Mouse (Mus musculus) midbrain, embryonic 15.5 days (tissue): ENCODE results near the gene Fbln2. TPM values are rescaled to one million over a fixed set of nuclear protein-coding genes. Genes with fewer than 3 reads are reported as not detected.
A peak's percentile ranks its signal among the peaks of the same experiment; 100 is the strongest.

Experiments
- ATAC-seq: fragments of 200-750 bp; cut with Nextera tagmentation; replicated peaks from 2 replicates; pipeline ENCODE4 v1.8.0; 2017; ENCODE audit warnings: moderate TSS enrichment
- H3K27ac ChIP-seq: fragments of 300-500 bp; sonication (generic); 2 replicates; pipeline ENCODE4 v1.5.1; 2015; ENCODE audit warnings: mild to moderate bottlenecking, inconsistent platforms
- H3K27me3 ChIP-seq: fragments of 300-500 bp; sonication (generic); replicated peaks from 2 replicates; pipeline ENCODE4 v1.6.1; 2015; ENCODE audit warnings: inconsistent platforms
- H3K36me3 ChIP-seq: fragments of 300-500 bp; sonication (generic); replicated peaks from 2 replicates; pipeline ENCODE4 v1.6.1; 2015; ENCODE audit warnings: inconsistent platforms
- H3K4me1 ChIP-seq: fragments of 300-500 bp; sonication (generic); 2 replicates; pipeline ENCODE4 v1.6.1; 2015; ENCODE audit warnings: inconsistent platforms
- H3K4me2 ChIP-seq: fragments of 300-500 bp; sonication (generic); 2 replicates; pipeline ENCODE4 v1.6.1; 2015; ENCODE audit warnings: inconsistent platforms, mild to moderate bottlenecking, moderate library complexity
- H3K4me3 ChIP-seq: fragments of 300-500 bp; sonication (generic); 2 replicates; pipeline ENCODE4 v1.5.1; 2015; ENCODE audit warnings: mild to moderate bottlenecking, inconsistent platforms
- H3K9ac ChIP-seq: fragments of 300-500 bp; sonication (generic); 2 replicates; pipeline ENCODE4 v1.6.1; 2015; ENCODE audit warnings: mild to moderate bottlenecking, inconsistent platforms
- H3K9me3 ChIP-seq: fragments of 300-500 bp; sonication (generic); 2 replicates; pipeline ENCODE4 v1.6.1; 2016; ENCODE audit warnings: inconsistent platforms
- WGBS: fragments of 180-500 bp; shearing (Covaris S2); methylation state at CpG from one replicate; pipeline ENCODE4 v1.1.7; 2015; ENCODE audit warnings: mixed read lengths; 5-methylcytosine and 5-hydroxymethylcytosine counted together
- polyA plus RNA-seq: library from polyadenylated mRNA; unstranded; fragments of >200 nt; fragmentation: Nextera tagmentation; extraction: Ambion mirVana; gene quantifications from 2 replicates; pipeline ENCODE4 v1.2.1, GENCODE M21; 2015

The Fbln2 gene
- polyA plus RNA-seq, 1 experiment from 2014 or later = 15.1 TPM

- no peak for ATAC-seq
- Histone ChIP-seq H3K9ac (no peak overlapping the region), H3K4me2 (no peak overlapping the region), H3K9me3 (no peaks in the 10 kb centered on the region), H3K36me3 (no peaks in the 10 kb centered on the region), H3K4me3 (no peak overlapping the region), H3K27me3 (no peaks in the 10 kb centered on the region), H3K27ac (no peak overlapping the region), H3K4me1 (no peaks in the 10 kb centered on the region)
- WGBS = 88% methylated on average over 4 of the region's 4 CpGs
Observed at GRCm38 (mm10) chr6:91182075-91182490, 30.2 kb upstream of the Fbln2 start.

- H3K27ac ChIP-seq = no peak overlapping the region
- no peaks in the 10 kb centered on the region for H3K27me3 ChIP-seq
- H3K4me2 ChIP-seq = no peak overlapping the region
- H3K36me3 ChIP-seq = no peaks in the 10 kb centered on the region
- no peak for ATAC-seq
- 39% methylated on average over 1 of the region's 1 CpGs for WGBS
- no peak overlapping the region for H3K9ac ChIP-seq
- H3K9me3 ChIP-seq = no peaks in the 10 kb centered on the region
- H3K4me1 ChIP-seq = no peaks in the 10 kb centered on the region
- H3K4me3 ChIP-seq = no peak overlapping the region
Observed at GRCm38 (mm10) chr6:91183041-91183440, 29.2 kb upstream of the Fbln2 start.

GRCm38 (mm10) chr6:91183980-91184379 lies 28.3 kb upstream of the Fbln2 start:
- H3K9ac ChIP-seq = no peak overlapping the region
- no peak for ATAC-seq
- WGBS = 62% methylated on average over 2 of the region's 2 CpGs

GRCm38 (mm10) chr6:91184776-91185175 lies 27.5 kb upstream of the Fbln2 start:
- Histone ChIP-seq H3K27ac (no peak overlapping the region), H3K36me3 (no peaks in the 10 kb centered on the region), H3K4me2 (no peak overlapping the region), H3K27me3 (no peaks in the 10 kb centered on the region), H3K4me1 (no peaks in the 10 kb centered on the region), H3K4me3 (no peak overlapping the region), H3K9me3 (no peaks in the 10 kb centered on the region), H3K9ac (no peak overlapping the region)
- no peak for ATAC-seq
- WGBS = 73% methylated on average over 3 of the region's 3 CpGs

More at GRCm38 (mm10) chr6:91183980-91184379, 28.3 kb upstream of the Fbln2 start:
- Histone ChIP-seq H3K9me3 (no peaks in the 10 kb centered on the region), H3K4me2 (no peak overlapping the region), H3K4me3 (no peak overlapping the region), H3K27me3 (no peaks in the 10 kb centered on the region), H3K27ac (no peak overlapping the region), H3K36me3 (no peaks in the 10 kb centered on the region), H3K4me1 (no peaks in the 10 kb centered on the region)

GRCm38 (mm10) chr6:91185502-91185901 lies 26.8 kb upstream of the Fbln2 start:
- Histone ChIP-seq H3K36me3 (no peaks in the 10 kb centered on the region), H3K4me2 (no peak overlapping the region), H3K27ac (no peak overlapping the region), H3K4me1 (no peaks in the 10 kb centered on the region), H3K27me3 (no peaks in the 10 kb centered on the region), H3K9me3 (no peaks in the 10 kb centered on the region), H3K9ac (no peak overlapping the region), H3K4me3 (no peak overlapping the region)
- ATAC-seq = no peak
- WGBS = 88% methylated on average over 5 of the region's 5 CpGs

GRCm38 (mm10) chr6:91186161-91186931 lies 25.9 kb upstream of the Fbln2 start:
- H3K9ac ChIP-seq = no peak overlapping the region
- H3K27ac ChIP-seq = no peak overlapping the region
- no peaks in the 10 kb centered on the region for H3K36me3 ChIP-seq
- H3K4me2 ChIP-seq = no peak overlapping the region
- WGBS = 56% methylated on average over 4 of the region's 4 CpGs
- no peaks in the 10 kb centered on the region for H3K27me3 ChIP-seq
- ATAC-seq = no peak
- no peak overlapping the region for H3K4me3 ChIP-seq
- H3K4me1 ChIP-seq = no peaks in the 10 kb centered on the region
- no peaks in the 10 kb centered on the region for H3K9me3 ChIP-seq

GRCm38 (mm10) chr6:91186934-91187333 lies 25.3 kb upstream of the Fbln2 start:
- no peak overlapping the region for H3K4me2 ChIP-seq
- H3K9ac ChIP-seq = no peak overlapping the region
- WGBS = 79% methylated on average over 6 of the region's 6 CpGs
- H3K4me3 ChIP-seq = no peak overlapping the region
- H3K4me1 ChIP-seq = no peaks in the 10 kb centered on the region
- H3K27me3 ChIP-seq = no peaks in the 10 kb centered on the region
- ATAC-seq = no peak
- no peaks in the 10 kb centered on the region for H3K9me3 ChIP-seq
- H3K36me3 ChIP-seq = no peaks in the 10 kb centered on the region
- H3K27ac ChIP-seq = no peak overlapping the region

GRCm38 (mm10) chr6:91187871-91188270 lies 24.4 kb upstream of the Fbln2 start:
- no peaks in the 10 kb centered on the region for H3K9me3 ChIP-seq
- no peaks in the 10 kb centered on the region for H3K36me3 ChIP-seq
- WGBS = 71% methylated on average over 3 of the region's 3 CpGs
- H3K9ac ChIP-seq = no peak overlapping the region
- no peak for ATAC-seq
- H3K27me3 ChIP-seq = no peaks in the 10 kb centered on the region
- no peaks in the 10 kb centered on the region for H3K4me1 ChIP-seq
- H3K4me3 ChIP-seq = no peak overlapping the region
- H3K27ac ChIP-seq = no peak overlapping the region
- H3K4me2 ChIP-seq = no peak overlapping the region

GRCm38 (mm10) chr6:91189971-91190370 lies 22.3 kb upstream of the Fbln2 start:
- no peaks in the 10 kb centered on the region for H3K4me1 ChIP-seq
- no peak overlapping the region for H3K4me2 ChIP-seq
- no peak overlapping the region for H3K4me3 ChIP-seq
- H3K9ac ChIP-seq = no peak overlapping the region
- no peak overlapping the region for H3K27ac ChIP-seq
- WGBS = 85% methylated on average over 6 of the region's 6 CpGs
- H3K9me3 ChIP-seq = no peaks in the 10 kb centered on the region
- no peaks in the 10 kb centered on the region for H3K27me3 ChIP-seq
- ATAC-seq = no peak
- no peaks in the 10 kb centered on the region for H3K36me3 ChIP-seq

- Histone ChIP-seq H3K4me1 (no peaks in the 10 kb centered on the region), H3K27me3 (no peaks in the 10 kb centered on the region), H3K9ac (no peak overlapping the region), H3K27ac (no peak overlapping the region), H3K9me3 (no peaks in the 10 kb centered on the region), H3K36me3 (no peaks in the 10 kb centered on the region), H3K4me2 (no peak overlapping the region), H3K4me3 (no peak overlapping the region)
- 29% methylated on average over 2 of the region's 2 CpGs for WGBS
- ATAC-seq = no peak
Observed at GRCm38 (mm10) chr6:91191465-91191864, 20.8 kb upstream of the Fbln2 start.

GRCm38 (mm10) chr6:91192421-91192820 lies 19.8 kb upstream of the Fbln2 start:
- no peaks in the 10 kb centered on the region for H3K9me3 ChIP-seq
- no peaks in the 10 kb centered on the region for H3K27me3 ChIP-seq
- H3K4me3 ChIP-seq = no peak overlapping the region
- no peak overlapping the region for H3K4me2 ChIP-seq
- WGBS = 82% methylated on average over 3 of the region's 3 CpGs
- H3K27ac ChIP-seq = no peak overlapping the region
- no peak for ATAC-seq
- no peaks in the 10 kb centered on the region for H3K4me1 ChIP-seq
- no peak overlapping the region for H3K9ac ChIP-seq
- H3K36me3 ChIP-seq = no peaks in the 10 kb centered on the region

GRCm38 (mm10) chr6:91192851-91193545 lies 19.3 kb upstream of the Fbln2 start:
- WGBS = 83% methylated on average over 1 of the region's 1 CpGs
- no peak overlapping the region for H3K4me3 ChIP-seq
- no peak overlapping the region for H3K9ac ChIP-seq
- no peaks in the 10 kb centered on the region for H3K4me1 ChIP-seq
- H3K36me3 ChIP-seq = no peaks in the 10 kb centered on the region
- H3K9me3 ChIP-seq = no peaks in the 10 kb centered on the region
- H3K4me2 ChIP-seq = no peak overlapping the region
- no peak overlapping the region for H3K27ac ChIP-seq
- no peak for ATAC-seq
- H3K27me3 ChIP-seq = no peaks in the 10 kb centered on the region

GRCm38 (mm10) chr6:91198456-91198855 lies 13.8 kb upstream of the Fbln2 start:
- Histone ChIP-seq H3K4me3 (no peak overlapping the region), H3K4me1 (peaks cover 12% of the 10 kb centered on the region; the same call in 1 of the 2 replicates), H3K4me2 (no peak overlapping the region), H3K27me3 (no peaks in the 10 kb centered on the region), H3K27ac (no peak overlapping the region), H3K9me3 (no peaks in the 10 kb centered on the region), H3K9ac (no peak overlapping the region), H3K36me3 (no peaks in the 10 kb centered on the region)
- 67% methylated on average over 2 of the region's 2 CpGs for WGBS
- peak; percentile 51; the same call in 1 of the 2 replicates for ATAC-seq
